Mouse (Mus musculus): ENCODE data around the gene Cdh24. TPM values are rescaled to one million over a fixed set of nuclear protein-coding genes. Genes with fewer than 3 reads are reported as not detected.

Gene Cdh24
- polyA plus RNA-seq (2015; fragmentation: Nextera tagmentation; extraction: Ambion mirVana), result 0.59 and 0.66 TPM in 2 replicates

DNA sequence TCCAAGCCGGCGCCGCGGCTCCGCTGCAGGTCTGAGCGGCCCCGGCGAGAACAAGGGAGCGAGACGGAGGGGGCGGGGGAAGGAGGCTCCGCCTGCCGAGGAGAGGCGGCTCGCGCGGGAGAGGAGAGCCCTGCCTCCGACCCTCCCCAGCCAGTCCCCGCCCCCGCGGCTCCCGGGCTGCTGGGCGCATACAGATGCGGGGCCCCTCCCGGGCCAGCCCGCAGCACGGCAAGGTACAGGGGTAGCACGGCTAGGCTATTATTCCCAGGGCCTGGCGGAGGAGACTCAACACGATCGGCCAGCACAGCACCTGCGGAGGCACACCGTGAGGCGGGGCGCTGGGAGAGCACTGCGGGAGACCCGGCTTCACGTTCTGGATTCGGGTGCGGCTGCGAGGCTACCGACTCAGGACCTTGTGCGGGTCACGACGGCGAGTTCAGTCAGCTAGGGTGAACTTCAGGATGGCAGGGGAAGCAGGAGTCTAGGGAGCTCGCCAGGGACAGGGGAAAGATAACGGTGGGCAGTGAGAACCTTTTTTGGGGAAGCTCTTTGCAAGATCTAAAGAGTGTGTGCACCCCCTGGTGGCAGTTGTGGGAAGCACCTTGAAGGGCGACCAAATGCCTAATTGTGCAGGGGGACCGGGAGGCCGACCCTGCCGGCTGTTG, at the start of gene Cdh24:
Gene Cdh24 (minus strand): TSS at position 60 of the 665 bp plus-strand sequence.

DNA sequence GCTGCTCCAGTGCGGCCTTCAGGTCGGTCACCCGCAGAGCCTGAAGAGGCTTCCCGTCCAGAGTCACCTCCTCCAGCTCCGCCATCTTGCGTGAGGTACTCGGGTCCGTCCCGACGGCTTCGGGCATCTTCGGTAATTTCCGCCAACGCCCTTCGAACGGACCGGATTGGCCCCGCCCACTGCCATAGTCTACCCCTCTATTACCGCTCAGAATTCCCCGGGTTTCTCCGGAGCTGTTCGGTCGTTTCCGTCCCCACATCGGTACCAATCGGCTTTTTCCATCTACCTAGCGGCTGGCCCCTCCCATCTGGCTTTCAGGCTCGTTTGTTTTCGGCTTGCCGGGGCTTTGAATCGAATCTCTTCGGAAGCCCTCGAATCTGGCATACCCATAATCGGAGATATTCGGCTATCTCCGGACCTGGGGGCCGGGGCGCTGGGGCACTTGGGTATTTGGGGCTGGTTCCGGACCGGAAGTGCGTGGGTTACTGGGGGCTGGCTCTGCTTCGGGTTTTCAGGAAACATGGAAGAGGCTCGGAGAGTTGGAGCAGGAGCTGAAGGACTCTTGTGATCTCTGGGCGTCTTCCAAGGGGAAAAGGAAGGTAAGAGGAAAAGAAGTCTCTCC, 45.5 kb upstream of the Cdh24 start, which contains the start of gene Acin1:
Gene Acin1 (minus strand): TSS at position 410 of the 622 bp plus-strand sequence.

DNA sequence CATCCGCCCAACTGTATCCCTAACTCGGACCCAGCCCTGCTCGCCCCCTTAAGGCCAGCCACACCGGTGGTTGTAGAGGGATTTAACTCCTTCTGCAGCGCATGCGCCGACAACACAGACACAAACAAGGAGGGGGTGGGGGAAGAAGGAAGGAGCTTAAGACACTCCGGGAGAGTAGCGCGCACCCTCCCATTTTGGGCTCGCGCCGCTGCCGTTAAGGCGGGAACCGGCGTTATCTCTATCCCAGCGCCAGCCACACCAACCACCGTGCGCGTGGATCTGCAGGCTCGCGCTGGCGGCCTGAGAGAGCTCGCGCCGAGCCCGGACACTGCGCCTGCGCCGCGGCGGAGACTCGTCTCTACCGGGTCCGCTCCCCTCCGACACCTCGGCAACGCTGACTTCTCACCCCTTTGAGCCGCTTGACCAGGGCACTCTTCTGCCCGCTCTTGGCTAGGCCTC, 44.9 kb upstream of the Cdh24 start, which contains the start of gene 1700123O20Rik:
Gene 1700123O20Rik (plus strand): TSS at position 154 of the 459 bp plus-strand sequence.

DNA sequence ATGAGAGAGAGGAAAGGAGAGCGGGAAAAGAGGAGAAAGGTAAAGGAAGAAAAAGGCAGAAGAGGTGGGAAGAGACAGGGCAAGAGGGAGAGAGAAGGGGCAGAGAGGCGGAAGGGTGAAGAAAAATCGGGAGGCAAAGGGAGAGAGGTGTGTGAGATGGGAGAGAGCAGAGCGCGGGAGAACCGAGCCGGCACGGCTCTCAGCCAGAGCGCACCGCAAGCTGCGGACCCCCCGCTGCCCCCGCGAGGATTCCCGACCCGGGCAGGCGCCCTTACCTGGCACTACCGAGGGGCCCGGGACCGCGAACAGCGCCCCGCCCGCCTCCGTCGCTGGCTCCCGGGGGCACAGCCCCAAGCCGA, 239 bp downstream of the Cdh24 start, which contains the start of gene Gm17606:
Gene Gm17606 (plus strand): TSS at position 7 of the 359 bp plus-strand sequence.

DNA sequence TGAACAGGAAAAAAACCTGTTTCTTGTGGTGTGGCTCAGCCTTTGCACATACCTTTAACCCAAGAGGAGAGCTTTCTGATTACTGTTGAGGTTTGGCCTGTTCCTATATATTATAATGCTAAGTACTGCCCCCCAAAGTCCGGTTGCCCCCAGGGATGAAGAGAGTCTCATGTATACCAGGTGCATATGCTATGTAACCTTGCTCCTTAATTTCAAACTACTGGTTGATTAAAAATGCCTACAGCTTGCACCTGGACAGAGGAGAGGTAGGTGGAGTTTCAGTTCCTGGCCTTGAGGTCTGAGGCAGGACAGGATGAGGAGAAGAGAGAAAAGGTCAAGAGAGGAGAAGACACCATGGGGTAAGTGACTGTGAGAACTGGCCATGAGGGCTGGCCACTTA, 20.0 kb downstream of the Cdh24 start, which contains the start of gene Psmb11:
Gene Psmb11 (plus strand): TSS at position 301 of the 400 bp plus-strand sequence.

DNA sequence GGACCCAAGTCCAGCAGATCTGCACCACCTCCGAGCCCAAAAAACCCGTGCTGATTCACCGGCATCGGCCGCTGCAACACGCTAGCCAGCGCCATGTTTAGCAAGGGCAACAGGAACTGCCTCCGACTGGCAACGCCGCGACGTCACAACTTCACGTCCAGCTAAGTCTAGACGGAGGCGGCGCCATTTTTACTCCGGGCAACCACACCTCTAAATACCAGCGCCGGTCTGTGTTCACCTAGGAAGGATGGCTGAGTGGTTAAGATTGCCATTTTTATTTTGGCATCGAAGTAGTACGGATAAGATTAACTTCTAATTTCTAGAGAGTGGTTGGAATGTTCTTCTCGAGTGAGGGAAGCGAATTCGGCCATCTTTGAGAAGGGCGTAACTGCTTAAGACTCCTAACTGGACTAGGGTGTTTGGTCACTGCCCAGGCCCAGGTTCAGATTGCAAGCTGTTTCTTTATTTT, 23.2 kb downstream of the Cdh24 start, which contains the start of gene Psmb5:
Gene Psmb5 (minus strand): TSS at position 126 of the 469 bp plus-strand sequence.

DNA sequence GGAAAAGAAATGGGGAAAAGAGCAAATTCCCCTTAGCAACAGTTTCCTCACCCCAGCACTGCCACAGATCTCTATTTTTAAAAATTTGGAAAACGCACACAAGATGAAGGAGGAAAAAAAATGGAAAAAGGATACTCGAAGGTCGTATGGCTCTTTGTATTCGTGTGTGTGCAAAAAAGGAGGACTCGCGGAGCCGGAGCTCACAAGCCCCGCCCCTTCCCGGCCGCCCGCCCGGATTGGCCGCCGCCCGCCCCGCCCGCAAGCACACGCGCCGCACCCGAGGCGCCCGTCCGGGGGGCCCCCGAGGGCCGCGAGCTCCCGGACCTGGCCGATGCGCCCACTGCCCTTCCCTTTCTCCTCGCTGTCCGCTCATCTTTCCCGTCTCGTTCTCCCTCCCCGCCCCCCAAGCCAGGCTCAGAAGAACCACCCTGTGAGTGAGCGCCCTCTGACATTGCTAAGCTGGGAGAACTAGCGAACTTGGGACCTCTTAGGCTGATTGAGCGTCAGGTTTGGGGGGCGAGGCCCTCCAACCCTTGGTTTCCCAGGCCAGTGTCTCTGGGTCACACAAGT, 35.3 kb downstream of the Cdh24 start, which contains the start of gene 4931414P19Rik:
Gene 4931414P19Rik (minus strand): TSS at position 242 of the 570 bp plus-strand sequence.

MicroRNA genes within 50 kb of the gene (microRNA counts, 519-probe panel; counts per million panel counts)
- microRNA mmu-miR-686, result not detected

Small RNA genes lying within 50 kb of the gene (microRNA-seq; reads per million reads assigned to microRNA genes)
- gene Mir686, result not detected
- gene Mir6948, result not detected

Other genes starting within 250 kb of the Cdh24 start
- 3.8 and 5.9 TPM in 2 replicates for gene Slc7a7, start 223.6 kb downstream of the Cdh24 start, polyA plus RNA-seq (2015; fragmentation: Nextera tagmentation; extraction: Ambion mirVana)
- 256 and 276 TPM in 2 replicates for gene Mrpl52, start 214.5 kb downstream of the Cdh24 start, polyA plus RNA-seq (2015; fragmentation: Nextera tagmentation; extraction: Ambion mirVana)
- 124 and 133 TPM in 2 replicates for gene Mmp14, start 209.8 kb downstream of the Cdh24 start, polyA plus RNA-seq (2015; fragmentation: Nextera tagmentation; extraction: Ambion mirVana)
- gene Lrp10, start 177.2 kb downstream of the Cdh24 start, polyA plus RNA-seq (2015; fragmentation: Nextera tagmentation; extraction: Ambion mirVana), result 56.2 and 58.1 TPM in 2 replicates
- 0.18 TPM in 1 of 2 replicates, not detected in the other for gene Rem2, start 165.3 kb downstream of the Cdh24 start, polyA plus RNA-seq (2015; fragmentation: Nextera tagmentation; extraction: Ambion mirVana)
- 37.8 and 39.1 TPM in 2 replicates for gene Prmt5, start 123.8 kb downstream of the Cdh24 start, polyA plus RNA-seq (2015; fragmentation: Nextera tagmentation; extraction: Ambion mirVana)
- gene Haus4, start 86.7 kb downstream of the Cdh24 start, polyA plus RNA-seq (2015; fragmentation: Nextera tagmentation; extraction: Ambion mirVana), result 24.3 and 25.7 TPM in 2 replicates
- 42.4 and 43.2 TPM in 2 replicates for gene Ajuba, start 63.8 kb downstream of the Cdh24 start, polyA plus RNA-seq (2015; fragmentation: Nextera tagmentation; extraction: Ambion mirVana)
- 2.8 and 3.5 TPM in 2 replicates for gene 4931414P19Rik, start 35.4 kb downstream of the Cdh24 start, polyA plus RNA-seq (2015; fragmentation: Nextera tagmentation; extraction: Ambion mirVana)
- 266 and 296 TPM in 2 replicates for gene Psmb5, start 23.3 kb downstream of the Cdh24 start, polyA plus RNA-seq (2015; fragmentation: Nextera tagmentation; extraction: Ambion mirVana)
- not detected in 2 replicates for gene Psmb11, start 19.9 kb downstream of the Cdh24 start, polyA plus RNA-seq (2015; fragmentation: Nextera tagmentation; extraction: Ambion mirVana)
- gene Gm17606, start 412 bp downstream of the Cdh24 start, polyA plus RNA-seq (2015; fragmentation: Nextera tagmentation; extraction: Ambion mirVana), result not detected in 2 replicates
- 57.6 and 58.6 TPM in 2 replicates for gene 1700123O20Rik, start 44.9 kb upstream of the Cdh24 start, polyA plus RNA-seq (2015; fragmentation: Nextera tagmentation; extraction: Ambion mirVana)
- 50.8 and 54.6 TPM in 2 replicates for gene Acin1, start 45.6 kb upstream of the Cdh24 start, polyA plus RNA-seq (2015; fragmentation: Nextera tagmentation; extraction: Ambion mirVana)
- gene Gm29776, start 57.5 kb upstream of the Cdh24 start, polyA plus RNA-seq (2015; fragmentation: Nextera tagmentation; extraction: Ambion mirVana), result 0.13 TPM in 1 of 2 replicates, not detected in the other
- 0.10 TPM in 1 of 2 replicates, not detected in the other for gene Cebpe, start 70.8 kb upstream of the Cdh24 start, polyA plus RNA-seq (2015; fragmentation: Nextera tagmentation; extraction: Ambion mirVana)
- gene Slc7a8, start 140.6 kb upstream of the Cdh24 start, polyA plus RNA-seq (2015; fragmentation: Nextera tagmentation; extraction: Ambion mirVana), result 12.7 and 14.8 TPM in 2 replicates
- gene Rnf212b, start 172.8 kb upstream of the Cdh24 start, polyA plus RNA-seq (2015; fragmentation: Nextera tagmentation; extraction: Ambion mirVana), result not detected in 2 replicates
- gene Homez, start 229.6 kb upstream of the Cdh24 start, polyA plus RNA-seq (2015; fragmentation: Nextera tagmentation; extraction: Ambion mirVana), result 4.1 and 5.4 TPM in 2 replicates
- gene Ppp1r3e, start 236.2 kb upstream of the Cdh24 start, polyA plus RNA-seq (2015; fragmentation: Nextera tagmentation; extraction: Ambion mirVana), result 0.62 and 1.3 TPM in 2 replicates
- gene Bcl2l2, start 242.0 kb upstream of the Cdh24 start, polyA plus RNA-seq (2015; fragmentation: Nextera tagmentation; extraction: Ambion mirVana), result 4.2 and 4.4 TPM in 2 replicates
- 0.26 and 0.69 TPM in 2 replicates for gene Gm20521, start 242.1 kb upstream of the Cdh24 start, polyA plus RNA-seq (2015; fragmentation: Nextera tagmentation; extraction: Ambion mirVana)

All from urinary bladder, postnatal 0 days (tissue).